Mouse (Mus musculus) testis, postnatal 14 days (tissue): ENCODE measurements around the gene Trhr2.
A peak's percentile ranks its signal among the peaks of the same experiment; 100 is the strongest.
"Not testable (repeated sequence)": the region's sequence is repeated elsewhere in the genome, so short reads cannot be mapped to it uniquely, and the experiment has no call there.

Experiments
- DNase-seq: peaks from one replicate; pipeline ENCODE4 v3.0.0; 2021; ENCODE audit warnings: low spot score

Trhr2 gene

GRCm38 (mm10) chr8:122330446-122331133 is 30.0 kb downstream of the Trhr2 start:
- no peak for DNase-seq

DNA sequence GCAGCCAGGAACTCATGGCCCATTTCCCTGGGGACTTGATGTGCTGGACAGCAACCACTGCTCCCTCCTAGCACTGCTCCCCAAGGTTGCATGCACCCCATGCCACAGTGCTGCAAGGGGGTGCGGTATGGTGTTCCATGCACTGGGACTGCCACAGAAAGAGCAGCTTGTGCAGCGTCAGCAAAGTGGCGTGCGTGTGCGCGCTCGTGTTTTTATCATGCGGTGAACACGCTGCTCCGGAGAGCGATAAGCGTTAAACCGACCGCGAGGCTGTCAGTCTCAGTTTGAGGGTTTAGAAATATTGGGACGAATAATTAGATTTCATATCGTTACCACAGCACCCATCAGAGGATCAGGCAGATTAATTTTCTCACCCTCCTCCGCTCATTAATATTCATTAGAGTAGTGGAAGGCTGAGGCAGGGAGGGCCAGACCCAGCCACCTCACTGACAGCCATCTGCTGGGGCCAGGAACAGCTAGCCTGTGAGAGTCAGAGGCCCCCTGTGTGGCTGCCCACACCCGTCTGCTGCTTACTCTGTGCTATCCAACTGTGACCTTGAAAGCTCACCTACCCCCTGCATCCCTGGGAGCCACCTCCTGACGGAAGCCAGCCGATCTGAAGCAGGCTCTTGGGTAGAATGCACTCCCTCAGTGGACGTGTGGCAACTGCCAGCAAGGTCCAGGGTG is 30.9 kb downstream of the Trhr2 start:
- no peak for DNase-seq

- no peak for DNase-seq
Measured at GRCm38 (mm10) chr8:122329072-122329471, 31.5 kb downstream of the Trhr2 start.

GRCm38 (mm10) chr8:122326114-122326542 is 34.4 kb downstream of the Trhr2 start:
- no peak for DNase-seq

DNA sequence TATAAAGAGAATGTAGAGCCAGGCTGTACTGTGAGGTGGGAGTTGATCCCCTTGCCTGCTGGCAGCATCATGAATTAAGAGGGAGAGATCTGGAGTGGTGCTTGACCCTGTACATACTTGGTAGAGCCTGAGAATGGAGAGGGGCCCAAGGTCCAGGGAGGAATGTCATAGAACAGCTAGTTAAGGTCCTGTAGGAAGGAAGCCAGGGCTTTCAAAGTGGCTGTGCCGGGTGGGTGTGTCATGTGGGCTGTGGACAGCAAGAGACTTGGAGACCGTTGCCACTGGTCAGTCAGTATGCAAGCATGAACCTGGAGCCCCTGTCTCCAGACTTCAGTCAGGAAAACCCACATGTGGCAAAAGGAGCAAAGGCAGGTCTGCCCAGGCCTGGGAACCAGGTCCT is 35.4 kb downstream of the Trhr2 start:
- no peak for DNase-seq

GRCm38 (mm10) chr8:122323951-122324402 is 36.6 kb downstream of the Trhr2 start:
- DNase-seq, result not testable (repeated sequence)

DNA sequence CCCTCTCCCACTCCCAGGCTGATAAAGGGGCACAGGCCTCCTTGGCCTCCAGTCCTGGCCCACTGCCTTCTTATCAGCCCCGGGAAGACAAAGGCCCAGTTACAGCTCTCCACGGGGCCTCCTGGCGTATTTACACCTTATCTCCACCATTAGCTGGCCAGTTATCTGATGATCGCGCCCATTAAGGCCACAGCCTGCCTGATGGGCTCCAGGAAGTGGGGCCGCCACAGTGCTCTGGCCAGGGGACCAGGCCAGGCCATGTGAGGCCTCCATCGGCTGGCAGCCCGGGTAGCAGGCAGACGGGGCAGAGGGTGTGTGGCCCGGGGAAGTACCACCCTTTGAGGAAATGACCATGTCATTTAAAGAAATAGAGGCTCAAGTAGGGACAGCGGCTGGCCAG is 37.8 kb downstream of the Trhr2 start:
- DNase-seq, result peak; percentile 62

DNA sequence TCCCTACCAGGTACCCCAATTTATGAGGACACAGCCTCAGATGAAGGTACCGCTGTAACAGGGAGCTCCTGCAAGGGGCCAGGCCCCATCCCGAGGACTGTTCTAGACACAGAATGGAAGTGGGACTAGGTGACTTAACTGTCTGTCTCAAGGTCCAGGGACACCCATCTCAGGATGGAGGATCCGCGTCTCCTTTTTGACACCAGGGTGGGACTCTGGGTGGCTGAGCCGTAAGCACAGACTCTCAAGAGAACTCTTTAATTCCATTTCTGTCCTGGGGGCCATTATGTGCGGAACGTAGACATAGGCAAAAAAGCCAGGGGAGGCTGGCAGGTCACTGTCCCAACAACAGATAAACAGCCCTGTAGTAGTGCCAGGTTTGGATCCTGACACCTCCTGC is 38.4 kb downstream of the Trhr2 start:
- no peak for DNase-seq

DNA sequence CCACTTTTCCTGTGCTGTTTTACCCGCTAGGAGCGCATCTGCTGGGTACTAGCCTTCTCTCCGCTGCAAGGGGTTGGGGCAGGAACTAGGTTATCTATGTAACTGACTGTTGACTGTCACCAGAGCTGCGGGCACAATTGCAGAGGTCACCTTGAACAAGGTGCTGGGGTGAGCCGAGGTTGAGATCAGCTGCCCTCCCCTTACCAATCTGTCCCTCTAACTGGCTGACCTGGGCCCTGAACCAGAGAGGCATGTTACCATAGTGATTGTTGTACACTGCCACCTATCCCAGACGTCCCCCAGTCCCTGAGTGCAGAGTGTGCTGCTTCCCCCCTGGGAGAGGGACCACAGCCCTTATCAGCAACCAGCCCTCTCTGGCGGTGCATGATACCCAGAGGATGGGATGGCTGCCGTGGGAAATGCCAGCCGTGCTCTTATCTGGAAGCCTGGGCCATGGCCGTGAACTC is 39.1 kb downstream of the Trhr2 start:
- no peak for DNase-seq

- DNase-seq, result no peak
Measured at GRCm38 (mm10) chr8:122320541-122320940, 40.0 kb downstream of the Trhr2 start.

DNA sequence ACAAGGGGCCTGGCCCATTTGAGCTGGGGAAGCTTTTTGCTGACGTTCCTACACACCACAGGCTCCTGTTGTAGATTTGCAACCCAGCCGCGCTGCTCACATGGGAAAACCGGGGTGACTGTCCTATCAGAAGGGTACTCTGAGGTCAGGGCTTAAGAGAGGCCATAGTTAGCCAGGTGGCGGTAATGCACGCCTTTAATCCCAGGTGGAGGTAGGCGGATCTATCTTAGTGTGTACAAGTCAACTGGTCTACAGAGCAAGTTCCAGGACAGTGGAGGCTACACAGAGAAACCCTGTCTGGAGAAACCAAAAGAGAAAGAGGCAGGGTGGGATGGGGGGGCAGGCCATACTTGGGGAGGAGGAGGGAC is 40.9 kb downstream of the Trhr2 start:
- DNase-seq, result no peak

DNA sequence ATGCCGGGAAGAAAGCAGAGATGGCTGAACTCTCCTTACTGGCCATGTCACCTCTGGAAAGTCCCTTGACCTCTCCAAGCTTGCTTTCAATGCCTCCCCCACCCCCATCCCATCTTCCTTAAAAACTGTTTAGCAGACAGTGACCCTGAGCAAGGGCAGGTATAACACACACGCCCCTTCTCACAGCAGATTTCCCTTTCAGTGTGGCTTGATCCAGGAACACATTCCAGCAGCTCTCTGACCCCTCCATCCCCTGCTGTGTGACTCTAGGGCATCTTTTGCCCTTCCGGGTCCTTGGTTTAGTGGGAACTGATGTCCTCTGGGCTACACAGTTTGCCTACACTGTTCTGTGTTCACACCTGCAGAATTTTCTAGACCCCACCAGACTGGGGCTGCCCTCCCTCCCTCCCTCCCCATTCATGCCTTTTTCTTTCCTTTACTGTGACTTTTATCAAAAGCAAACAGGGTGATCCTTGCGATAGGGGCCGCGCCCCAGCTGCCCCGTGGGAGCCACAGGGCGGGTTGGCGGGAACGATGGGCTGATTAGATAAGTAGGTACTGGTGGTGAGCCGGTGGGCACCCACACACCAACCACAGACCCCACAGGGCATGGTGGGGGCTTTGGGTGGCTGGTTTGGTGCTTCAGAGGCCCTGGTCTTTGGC is 41.4 kb downstream of the Trhr2 start:
- DNase-seq, result no peak

DNA sequence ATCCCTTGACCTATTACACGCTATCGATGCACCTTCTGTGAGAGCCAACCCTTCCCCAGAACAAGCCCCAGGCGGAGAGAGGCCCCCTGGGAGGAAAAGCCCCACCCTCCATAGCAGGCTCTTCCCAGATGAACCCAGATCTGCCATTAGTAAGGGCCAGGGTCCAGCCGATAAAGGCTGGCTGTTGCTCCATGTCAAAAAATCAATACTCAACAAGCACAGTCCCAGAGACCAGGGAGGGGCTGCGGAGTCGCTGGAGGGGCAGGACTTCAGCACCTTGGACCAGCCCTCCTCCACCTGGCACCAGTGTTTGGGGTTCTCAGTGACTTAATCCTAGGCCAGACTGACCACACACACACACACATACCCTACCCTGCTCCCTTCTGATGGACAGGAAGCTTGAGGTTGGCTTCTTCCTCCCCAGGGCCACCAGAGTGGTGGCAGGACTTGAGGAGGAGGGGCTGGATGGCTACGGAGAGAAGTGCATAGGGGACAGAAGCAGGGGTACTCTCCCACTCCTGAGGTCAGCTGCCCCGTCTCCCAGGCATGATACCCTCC is 42.5 kb downstream of the Trhr2 start:
- DNase-seq, result no peak

DNA sequence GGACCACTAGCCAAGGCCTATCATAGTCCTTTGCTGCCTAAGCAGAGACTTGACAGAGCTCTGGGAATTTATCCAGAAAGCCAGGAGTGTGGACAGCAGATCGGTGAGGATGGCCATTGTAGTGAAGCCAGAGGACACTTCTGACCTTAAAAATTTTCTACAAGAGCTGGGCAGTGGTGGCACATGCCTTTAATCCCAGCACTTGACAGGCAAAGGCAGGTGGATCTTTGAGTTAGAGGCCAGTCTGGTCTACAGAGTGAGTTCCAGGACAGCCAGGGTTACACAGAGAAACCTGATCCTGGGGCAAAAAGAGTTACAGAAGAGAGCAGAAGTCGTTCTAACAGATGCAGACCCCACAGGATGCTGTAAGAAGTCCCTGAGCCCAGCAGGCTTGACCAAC is 44.1 kb downstream of the Trhr2 start:
- no peak for DNase-seq

DNA sequence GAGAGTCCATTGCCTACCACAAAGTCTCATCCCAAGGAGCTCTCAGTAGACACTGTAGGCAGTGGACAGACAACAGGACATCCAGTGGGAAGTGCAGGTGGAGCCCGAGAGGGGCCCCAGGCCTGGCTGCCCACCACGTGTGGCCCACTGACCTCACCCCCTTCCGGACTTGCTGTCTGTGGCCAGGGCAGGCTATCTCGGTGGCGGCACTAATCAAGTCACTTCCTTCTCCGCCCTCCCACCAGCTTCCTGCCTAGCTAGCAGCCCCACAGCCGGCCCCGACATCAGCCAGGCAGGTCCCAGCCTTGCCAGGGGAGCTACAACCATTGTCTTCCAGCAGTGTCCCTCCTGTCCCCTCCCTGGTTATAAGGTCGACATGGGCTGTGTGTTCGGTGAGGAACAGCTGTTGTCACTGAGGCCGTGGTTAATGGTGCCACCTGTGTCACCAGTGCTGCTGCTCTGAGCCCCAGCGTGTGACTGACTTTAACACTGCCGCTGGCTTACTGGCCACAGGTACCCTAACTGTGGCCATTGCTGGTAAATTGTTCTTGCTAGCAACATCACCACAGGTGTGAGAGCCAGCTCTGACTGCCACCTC is 45.5 kb downstream of the Trhr2 start:
- no peak for DNase-seq

- DNase-seq, result no peak
Measured at GRCm38 (mm10) chr8:122313310-122313709, 47.2 kb downstream of the Trhr2 start.

GRCm38 (mm10) chr8:122312553-122312952 is 48.0 kb downstream of the Trhr2 start:
- peak; percentile 51 for DNase-seq

DNA sequence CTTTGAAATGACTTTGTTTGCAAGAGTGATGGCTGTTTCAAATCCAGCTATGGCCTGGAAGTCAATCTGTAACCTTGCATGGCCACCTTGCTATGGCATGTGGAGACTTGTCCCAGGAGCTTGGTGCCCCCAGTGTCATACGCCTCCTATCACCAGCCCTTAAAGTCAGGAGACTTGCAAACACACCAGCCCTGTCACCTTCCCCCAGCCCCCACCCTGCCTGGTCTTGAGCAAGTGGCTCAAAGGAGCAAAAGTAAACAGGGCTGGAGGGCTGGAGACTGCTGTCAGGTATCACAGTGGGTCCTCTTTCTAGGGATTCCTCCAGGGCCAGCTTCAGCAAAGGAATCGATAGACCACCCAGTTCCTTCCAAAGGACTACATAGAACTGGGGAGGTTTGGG is 49.4 kb downstream of the Trhr2 start:
- DNase-seq, result no peak

DNA sequence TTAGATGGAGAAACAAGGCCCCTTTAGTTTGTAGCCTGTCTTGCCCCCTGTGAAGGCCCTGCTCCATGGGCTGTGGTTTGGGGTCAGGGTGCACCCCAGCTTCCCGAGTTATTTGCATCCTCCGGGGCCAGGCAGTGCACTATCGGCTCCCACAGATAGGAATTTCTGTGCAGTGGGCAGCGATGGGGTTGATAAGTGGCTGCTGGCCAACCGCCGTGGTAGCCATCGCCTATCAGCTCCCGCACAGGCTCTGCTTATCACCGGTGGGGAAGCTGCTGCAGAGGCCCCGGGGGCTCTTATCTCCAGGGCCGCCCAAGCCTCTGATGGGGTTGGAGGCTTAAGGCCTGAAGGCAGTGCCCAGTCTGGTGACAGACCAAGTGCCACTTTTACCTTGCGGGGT is 51.3 kb downstream of the Trhr2 start:
- no peak for DNase-seq

GRCm38 (mm10) chr8:122307836-122308235 is 52.7 kb downstream of the Trhr2 start:
- DNase-seq, result no peak
